Mouse (Mus musculus): ENCODE data around the gene Zfp704. TPM values are rescaled to one million over a fixed set of nuclear protein-coding genes. Genes with fewer than 3 reads are reported as not detected.

Zfp704 gene
- polyA plus RNA-seq, 3 experiments from 2014 or later = 0.33 to 2.2 (median 2.1) TPM

GRCm38 (mm10) chr3:9456380-9456890, 153.4 kb downstream of the Zfp704 start:
- ATAC-seq = no peak

GRCm38 (mm10) chr3:9455351-9455750, 154.5 kb downstream of the Zfp704 start:
- ATAC-seq = no peak

- ATAC-seq = no peak
These were observed 155.1 kb downstream of the Zfp704 start for GRCm38 (mm10) chr3:9454556-9455330.

GRCm38 (mm10) chr3:9450521-9450920, 159.4 kb downstream of the Zfp704 start:
- ATAC-seq = no peak

GRCm38 (mm10) chr3:9449261-9450007, 160.5 kb downstream of the Zfp704 start:
- no peak for ATAC-seq

GRCm38 (mm10) chr3:9448541-9448940, 161.3 kb downstream of the Zfp704 start:
- no peak for ATAC-seq

GRCm38 (mm10) chr3:9444558-9444957, 165.3 kb downstream of the Zfp704 start:
- no peak for ATAC-seq

- ATAC-seq = no peak
These were observed 165.9 kb downstream of the Zfp704 start for GRCm38 (mm10) chr3:9443981-9444380.

- no peak for ATAC-seq
These were observed 166.4 kb downstream of the Zfp704 start for GRCm38 (mm10) chr3:9443476-9443875.

- ATAC-seq = no peak
These were observed 168.0 kb downstream of the Zfp704 start for GRCm38 (mm10) chr3:9441566-9442540.

GRCm38 (mm10) chr3:9440466-9440865, 169.4 kb downstream of the Zfp704 start:
- ATAC-seq = no peak

GRCm38 (mm10) chr3:9439619-9440286, 170.1 kb downstream of the Zfp704 start:
- no peak for ATAC-seq

- no peak for ATAC-seq
These were observed 173.6 kb downstream of the Zfp704 start for GRCm38 (mm10) chr3:9436256-9436655.

GRCm38 (mm10) chr3:9434394-9435175, 175.3 kb downstream of the Zfp704 start:
- no peak for ATAC-seq

GRCm38 (mm10) chr3:9432796-9433526, 176.9 kb downstream of the Zfp704 start:
- ATAC-seq = no peak

- no peak for ATAC-seq
These were observed 177.7 kb downstream of the Zfp704 start for GRCm38 (mm10) chr3:9432226-9432625.

- no peak for ATAC-seq
These were observed 179.9 kb downstream of the Zfp704 start for GRCm38 (mm10) chr3:9429946-9430345.

- no peak for ATAC-seq
These were observed 182.1 kb downstream of the Zfp704 start for GRCm38 (mm10) chr3:9427826-9428225.

GRCm38 (mm10) chr3:9425661-9426060, 184.2 kb downstream of the Zfp704 start:
- no peak for ATAC-seq

- ATAC-seq = no peak
These were observed 185.2 kb downstream of the Zfp704 start for GRCm38 (mm10) chr3:9424637-9425036.

Data from inflammation-experienced regulatory T-cells, adult 6 months (primary cell).